Mouse (Mus musculus) mature B cell (primary cell): ENCODE data around the gene Gal3st2.
"Not testable (repeated sequence)": the region's sequence is repeated elsewhere in the genome, so short reads cannot be mapped to it uniquely, and the experiment has no call there.

Experiments
- in situ Hi-C: fragments of 300-500 bp; cut with MboI; formaldehyde crosslinking; loops from 2 replicates; pipeline ENCODE4 v1.14.3; 2019

Gal3st2 gene

GRCm38 (mm10) chr1:93861048-93861447, at the start of gene Gal3st2:
TSS of gene Gal3st2 (plus strand) at chr1:93861306.
- in situ Hi-C loops = not testable (repeated sequence)

- in situ Hi-C loops = loop anchor here (25.0 kb wide), 1 partner anchor 899 kb away; the partner anchor contains the start of genes Ankmy1, Dusp28 and Rnpepl1
Observed at GRCm38 (mm10) chr1:93811495-93812039, 49.5 kb upstream of the Gal3st2 start.

GRCm38 (mm10) chr1:93817823-93818532, 43.1 kb upstream of the Gal3st2 start:
- in situ Hi-C loops = loop anchor here (25.0 kb wide), 1 partner anchor 906 kb away; the partner anchor contains the start of genes Ankmy1, Dusp28 and Rnpepl1

GRCm38 (mm10) chr1:93818722-93819121, 42.4 kb upstream of the Gal3st2 start:
- in situ Hi-C loops = loop anchor here (25.0 kb wide), 1 partner anchor 906 kb away; the partner anchor contains the start of genes Ankmy1, Dusp28 and Rnpepl1

GRCm38 (mm10) chr1:93823796-93824495, 37.2 kb upstream of the Gal3st2 start:
- in situ Hi-C loops = loop anchor here (25.0 kb wide), 1 partner anchor 912 kb away; the partner anchor contains the start of genes Ankmy1, Dusp28 and Rnpepl1

GRCm38 (mm10) chr1:93824609-93825008, 36.5 kb upstream of the Gal3st2 start, which contains the start of gene D2hgdh:
TSS of gene D2hgdh (plus strand) at chr1:93824909.
- in situ Hi-C loops = loop anchor here (25.0 kb wide), 1 partner anchor 912 kb away; the partner anchor contains the start of genes Ankmy1, Dusp28 and Rnpepl1

GRCm38 (mm10) chr1:93825105-93825674, 35.9 kb upstream of the Gal3st2 start:
- in situ Hi-C loops = no loop called here

- in situ Hi-C loops = no loop called here
Observed at GRCm38 (mm10) chr1:93825771-93826539, 35.2 kb upstream of the Gal3st2 start.

GRCm38 (mm10) chr1:93826540-93826835, 34.6 kb upstream of the Gal3st2 start:
- in situ Hi-C loops = no loop called here

GRCm38 (mm10) chr1:93832754-93833360, 28.2 kb upstream of the Gal3st2 start:
- in situ Hi-C loops = not testable (repeated sequence)

GRCm38 (mm10) chr1:93834671-93835150, 26.4 kb upstream of the Gal3st2 start:
- in situ Hi-C loops = no loop called here

- in situ Hi-C loops = no loop called here
Observed at GRCm38 (mm10) chr1:93835211-93835610, 25.9 kb upstream of the Gal3st2 start.

- in situ Hi-C loops = no loop called here
Observed at GRCm38 (mm10) chr1:93835876-93836531, 25.1 kb upstream of the Gal3st2 start.

- in situ Hi-C loops = no loop called here
Observed at GRCm38 (mm10) chr1:93836532-93836913, 24.6 kb upstream of the Gal3st2 start.

- in situ Hi-C loops = no loop called here
Observed at GRCm38 (mm10) chr1:93837335-93837734, 23.8 kb upstream of the Gal3st2 start.

- in situ Hi-C loops = not testable (repeated sequence)
Observed at GRCm38 (mm10) chr1:93838569-93838968, 22.5 kb upstream of the Gal3st2 start.

GRCm38 (mm10) chr1:93845766-93846366, 15.2 kb upstream of the Gal3st2 start:
- in situ Hi-C loops = not testable (repeated sequence)

GRCm38 (mm10) chr1:93855790-93856189, 5.3 kb upstream of the Gal3st2 start:
- in situ Hi-C loops = not testable (repeated sequence)

GRCm38 (mm10) chr1:93857370-93857769, 3.7 kb upstream of the Gal3st2 start:
- in situ Hi-C loops = no loop called here

GRCm38 (mm10) chr1:93857991-93858390, 3.1 kb upstream of the Gal3st2 start:
- in situ Hi-C loops = no loop called here
